Mouse (Mus musculus): ENCODE data around the gene Tdrd6.

Gene Tdrd6

GRCm38 (mm10) chr17:43629496-43630426, at the start of gene Tdrd6:
Tdrd6 (minus strand) TSS chr17:43630299.
- no peak for DNase-seq

- DNase-seq: no peak
Measured at GRCm38 (mm10) chr17:43677317-43677716, 47.2 kb upstream of the Tdrd6 start.

GRCm38 (mm10) chr17:43676241-43676640, 46.1 kb upstream of the Tdrd6 start:
- DNase-seq: no peak

GRCm38 (mm10) chr17:43675228-43675627, 45.1 kb upstream of the Tdrd6 start:
- no peak for DNase-seq

GRCm38 (mm10) chr17:43671907-43672306, 41.8 kb upstream of the Tdrd6 start:
- DNase-seq: no peak

GRCm38 (mm10) chr17:43669145-43669695, 39.1 kb upstream of the Tdrd6 start:
- DNase-seq: no peak

GRCm38 (mm10) chr17:43667290-43667843, 37.3 kb upstream of the Tdrd6 start, which contains the start of gene Cyp39a1:
Cyp39a1 (plus strand) TSS chr17:43667425.
- DNase-seq: no peak

GRCm38 (mm10) chr17:43666576-43667289, 36.6 kb upstream of the Tdrd6 start, which contains the start of gene Slc25a27:
Slc25a27 (minus strand) TSS chr17:43667214.
- peak; percentile 94 for DNase-seq

GRCm38 (mm10) chr17:43651314-43652046, 21.4 kb upstream of the Tdrd6 start:
- DNase-seq: no peak

GRCm38 (mm10) chr17:43649641-43650436, 19.7 kb upstream of the Tdrd6 start:
- no peak for DNase-seq

- no peak for DNase-seq
Measured at GRCm38 (mm10) chr17:43646925-43647324, 16.8 kb upstream of the Tdrd6 start.

GRCm38 (mm10) chr17:43645136-43645535, 15.0 kb upstream of the Tdrd6 start:
- DNase-seq: no peak

GRCm38 (mm10) chr17:43644375-43644774, 14.3 kb upstream of the Tdrd6 start:
- no peak for DNase-seq

- DNase-seq: no peak
Measured at GRCm38 (mm10) chr17:43643191-43643590, 13.1 kb upstream of the Tdrd6 start.

- DNase-seq: no peak
Measured at GRCm38 (mm10) chr17:43640825-43641224, 10.7 kb upstream of the Tdrd6 start.

GRCm38 (mm10) chr17:43637146-43637545, 7.0 kb upstream of the Tdrd6 start:
- no peak for DNase-seq

GRCm38 (mm10) chr17:43630427-43630760, 295 bp upstream of the Tdrd6 start:
- DNase-seq: no peak

- no peak for DNase-seq
Measured at GRCm38 (mm10) chr17:43629026-43629495, 1.0 kb downstream of the Tdrd6 start.

- DNase-seq: no peak
Measured at GRCm38 (mm10) chr17:43628246-43628645, 1.9 kb downstream of the Tdrd6 start.

- DNase-seq: no peak
Measured at GRCm38 (mm10) chr17:43622076-43622475, 8.0 kb downstream of the Tdrd6 start.

GRCm38 (mm10) chr17:43619156-43619555, 10.9 kb downstream of the Tdrd6 start:
- no peak for DNase-seq

GRCm38 (mm10) chr17:43612221-43612620, 17.9 kb downstream of the Tdrd6 start:
- no peak for DNase-seq

Measured in cerebellum, adult 9-11 months (tissue).